Mouse (Mus musculus) brain, embryonic 14.5 days (tissue): ENCODE data around the gene Drc3.

Experiments
- CTCF ChIP-seq: fragments of 200-500 bp; IDR thresholded peaks from 2 replicates; pipeline ENCODE4 v1.5.1; 2012; ENCODE audit warnings: inconsistent platforms, mild to moderate bottlenecking, moderate library complexity, borderline replicate concordance; ENCODE audit not compliant: insufficient read depth, insufficient read length; ENCODE audit errors: extremely low read depth
- POLR2A ChIP-seq: fragments of 200-500 bp; IDR thresholded peaks from 2 replicates; pipeline ENCODE4 v1.6.1; 2012; ENCODE audit warnings: mild to moderate bottlenecking, inconsistent platforms, borderline replicate concordance; ENCODE audit not compliant: poor library complexity, insufficient read depth, insufficient read length, severe bottlenecking; ENCODE audit errors: extremely low read depth

DNA sequence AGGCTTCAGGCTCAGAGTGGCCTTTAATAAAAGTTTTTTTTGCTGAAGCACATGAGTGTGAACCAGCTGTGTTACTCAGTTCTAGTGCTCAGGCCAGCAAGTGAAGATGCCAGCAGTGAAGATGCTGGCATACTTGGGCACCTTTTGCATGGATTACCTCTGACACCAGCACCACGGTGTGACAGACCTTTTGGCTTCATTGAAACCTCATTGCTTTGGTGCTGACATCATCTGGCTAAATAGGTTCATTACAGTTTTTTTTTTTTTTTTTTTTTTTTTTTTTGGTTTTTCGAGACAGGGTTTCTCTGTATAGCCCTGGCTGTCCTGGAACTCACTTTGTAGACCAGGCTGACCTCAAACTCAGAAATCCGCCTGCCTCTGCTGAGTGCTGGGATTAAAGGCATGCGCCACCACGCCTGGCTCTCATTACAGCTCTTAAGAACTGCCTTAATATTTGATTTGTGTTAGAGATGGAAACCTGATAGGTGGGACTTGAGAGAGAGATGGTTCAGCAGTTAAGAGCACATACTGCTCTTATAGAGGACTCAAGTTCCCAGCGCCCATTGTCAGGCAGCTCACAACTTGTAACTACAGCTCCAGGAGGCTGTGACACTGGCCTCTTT, 69.0 kb downstream of the Drc3 start:
- TF ChIP-seq CTCF (no peak), POLR2A (no peak)
